Mouse (Mus musculus) adrenal gland, postnatal 10 days (tissue): ENCODE measurements around the gene Olfr66. TPM values are rescaled to one million over a fixed set of nuclear protein-coding genes. Genes with fewer than 3 reads are reported as not detected.

Source experiments
- total RNA-seq, 2 experiments: library from RNA; stranded (reverse); gene quantifications; 2 replicates each; pipeline ENCODE4 v1.2.3; 2021

Gene Olfr66
- total RNA-seq, 2 experiments from 2014 or later, result not detected

Other genes starting within 250 kb of the Olfr66 start
- gene Olfr622, start 243.6 kb downstream of the Olfr66 start, total RNA-seq, result not detected
- gene Olfr623, start 222.6 kb downstream of the Olfr66 start, total RNA-seq, result not detected
- under 1 TPM; 0.06 to 0.09 TPM for gene Olfr624, start 215.1 kb downstream of the Olfr66 start, total RNA-seq
- not detected for gene Olfr625-ps1, start 203.5 kb downstream of the Olfr66 start, total RNA-seq
- gene Olfr243, start 171.6 kb downstream of the Olfr66 start, total RNA-seq, result not detected
- not detected for gene Olfr628, start 155.9 kb downstream of the Olfr66 start, total RNA-seq
- not detected for gene Olfr629, start 141.3 kb downstream of the Olfr66 start, total RNA-seq
- gene Olfr630, start 128.9 kb downstream of the Olfr66 start, total RNA-seq, result not detected
- not detected for gene Olfr69, start 114.7 kb downstream of the Olfr66 start, total RNA-seq
- gene Olfr68, start 106.6 kb downstream of the Olfr66 start, total RNA-seq, result not detected
- not detected for gene Olfr67, start 94.4 kb downstream of the Olfr66 start, total RNA-seq
- 100 to 1,000 TPM; 489 to 710 TPM for gene Hbb-bt, start 72.3 kb downstream of the Olfr66 start, total RNA-seq
- 1,000 to 10,000 TPM; 3,542 to 4,429 TPM for gene Hbb-bs, start 58.2 kb downstream of the Olfr66 start, total RNA-seq
- gene Hbb-bh2, start 45.7 kb downstream of the Olfr66 start, total RNA-seq, result not detected
- not detected for gene Hbb-bh1, start 43.1 kb downstream of the Olfr66 start, total RNA-seq
- not detected for gene Hbb-y, start 33.0 kb downstream of the Olfr66 start, total RNA-seq
- gene Olfr64, start 8.2 kb upstream of the Olfr66 start, total RNA-seq, result not detected
- gene Olfr65, start 17.2 kb upstream of the Olfr66 start, total RNA-seq, result not detected
- gene Olfr631, start 42.6 kb upstream of the Olfr66 start, total RNA-seq, result not detected
- gene Olfr632, start 48.1 kb upstream of the Olfr66 start, total RNA-seq, result not detected
- not detected for gene Olfr633, start 58.2 kb upstream of the Olfr66 start, total RNA-seq
- not detected for gene Olfr635, start 84.9 kb upstream of the Olfr66 start, total RNA-seq
- not detected for gene Olfr638, start 112.5 kb upstream of the Olfr66 start, total RNA-seq
- under 1 TPM in 1 of 2 experiments, not detected in 1; 0.06 TPM for gene Olfr639, start 131.1 kb upstream of the Olfr66 start, total RNA-seq
- not detected for gene Olfr640, start 139.3 kb upstream of the Olfr66 start, total RNA-seq
- gene Olfr641, start 149.2 kb upstream of the Olfr66 start, total RNA-seq, result not detected
- gene Olfr642, start 166.4 kb upstream of the Olfr66 start, total RNA-seq, result not detected
- not detected for gene 4930516K23Rik, start 175.2 kb upstream of the Olfr66 start, total RNA-seq
- gene Olfr644, start 185.6 kb upstream of the Olfr66 start, total RNA-seq, result not detected
- gene Olfr645, start 199.2 kb upstream of the Olfr66 start, total RNA-seq, result not detected
- not detected for gene Olfr646, start 218.6 kb upstream of the Olfr66 start, total RNA-seq
- gene Ubqln5, start 243.6 kb upstream of the Olfr66 start, total RNA-seq, result not detected